Mouse (Mus musculus): ENCODE results near the gene Il9.

DNA sequence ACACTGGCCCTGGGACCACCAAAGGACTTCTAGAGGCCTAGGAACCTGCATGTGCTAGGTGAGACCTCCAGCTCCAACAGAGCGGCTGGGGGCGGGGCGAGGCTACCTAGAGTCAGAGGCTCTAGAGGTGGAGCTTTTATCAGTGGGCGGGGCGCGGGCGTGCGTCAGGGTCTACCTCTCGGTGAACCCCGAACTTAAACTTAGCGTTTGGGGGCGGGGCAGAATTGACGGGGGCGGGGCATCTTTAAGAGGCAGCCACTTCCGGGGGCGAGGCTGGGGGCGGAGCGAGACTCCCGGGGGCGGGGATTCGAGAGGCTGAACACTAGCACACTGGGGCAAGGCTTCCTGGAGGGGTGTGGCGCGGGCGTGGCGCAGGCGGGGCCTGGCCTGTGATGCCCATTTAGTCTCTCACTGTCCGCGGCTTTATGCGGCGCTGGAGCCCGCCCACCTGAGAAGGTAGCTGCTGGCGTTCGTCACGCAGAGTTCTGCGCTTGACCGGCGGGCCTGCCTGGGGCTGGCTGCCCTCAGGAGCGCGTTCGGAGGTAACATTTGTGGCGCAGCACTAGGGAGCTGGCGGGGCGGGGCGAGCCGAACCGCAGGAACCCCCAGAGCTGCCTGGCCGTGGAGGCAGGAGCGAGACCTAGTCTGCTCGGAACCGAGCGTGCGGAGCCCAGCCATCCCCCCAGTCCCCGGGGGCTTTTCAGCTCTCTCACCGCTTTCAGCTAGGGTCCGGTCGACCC is 40.2 kb upstream of the Il9 start, which contains the start of gene Fbxl21:
- TF ChIP-seq TCF12 (IDR thresholded peaks at IDR 0.05; ENCODE audit: insufficient read depth, poor library complexity, severe bottlenecking) (no peak), POLR2A (IDR thresholded peaks at IDR 0.05; ENCODE audit: insufficient read length, low read depth) (no peak), MAX (IDR thresholded peaks at IDR 0.05; ENCODE audit: low read depth) (no peak), TCF3 (IDR thresholded peaks at IDR 0.05; ENCODE audit: insufficient read length, low read depth) (no peak), MYOG (IDR thresholded peaks at IDR 0.05; ENCODE audit: control insufficient read depth in 1 of 3, insufficient read depth in 1 of 3, insufficient read length in 2 of 3, low read depth in 2 of 3) (no peak), MYOD1 (IDR thresholded peaks at IDR 0.05; ENCODE audit: control insufficient read depth in 1 of 3, insufficient read length in 2 of 3, low read depth in 2 of 3) (no peak), POLR2AphosphoS2 (IDR thresholded peaks at IDR 0.05; ENCODE audit: insufficient read length, low read depth) (no peak), CEBPB (IDR thresholded peaks at IDR 0.05; ENCODE audit: insufficient read depth, poor library complexity, severe bottlenecking) (no peak), SRF (IDR thresholded peaks at IDR 0.05; ENCODE audit: control insufficient read depth, insufficient read length, low read depth) (no peak)
